Mouse (Mus musculus) CH12.LX (cell line): Measurements from ENCODE around the gene Farsa. TPM values are rescaled to one million over a fixed set of nuclear protein-coding genes. Genes with fewer than 3 reads are reported as not detected.

Experiments
- DNase-seq: peaks from one replicate; pipeline ENCODE4 v3.0.0-alpha.2; 2013; ENCODE audit errors: extremely low read depth
- H3K27ac ChIP-seq: 2 replicates; pipeline ENCODE4 v1.5.1; 2012; ENCODE audit warnings: low read depth, mild to moderate bottlenecking, control low read depth, moderate library complexity; ENCODE audit not compliant: insufficient read depth
- H3K27me3 ChIP-seq: replicated peaks from 2 replicates; pipeline ENCODE3; 2012; ENCODE audit warnings: inconsistent platforms
- H3K36me3 ChIP-seq, 2 experiments: replicated peaks in 1 of 2; 2 replicates each; pipeline versions ENCODE3 to v1.6.1; 2012; ENCODE audit warnings: inconsistent platforms in 1 of 2, low read length in 1 of 2, mild to moderate bottlenecking in 1 of 2, mixed read lengths in 1 of 2, moderate library complexity in 1 of 2; ENCODE audit not compliant: control insufficient read depth in 1 of 2, insufficient read depth in 1 of 2
- H3K4me1 ChIP-seq, 2 experiments: 2 replicates each; pipeline ENCODE4 v1.6.1; 2012; ENCODE audit warnings: inconsistent platforms in 1 of 2, moderate library complexity in 1 of 2; ENCODE audit not compliant: insufficient read depth in 2 of 2, control insufficient read depth in 1 of 2
- H3K4me2 ChIP-seq: 2 replicates; pipeline ENCODE4 v1.6.1; 2012; ENCODE audit warnings: low read depth, mild to moderate bottlenecking, control low read depth; ENCODE audit not compliant: poor library complexity, insufficient read depth, severe bottlenecking
- H3K4me3 ChIP-seq, 3 experiments: fragments of 150-350 bp in 1 of 3; sonication (generic) in 1 of 3; replicated peaks in 1 of 3; 2 replicates each; pipeline versions ENCODE3 to v1.5.1; 2011 to 2012; ENCODE audit warnings: low read depth in 2 of 3, low read length in 2 of 3, mild to moderate bottlenecking in 2 of 3, moderate library complexity in 2 of 3, control low read depth in 1 of 3, improper control_type of control experiment in 1 of 3, inconsistent platforms in 1 of 3, mixed read lengths in 1 of 3; ENCODE audit not compliant: poor library complexity in 1 of 3
- H3K79me2 ChIP-seq: replicated peaks from 2 replicates; pipeline ENCODE4 v1.6.1; 2012; ENCODE audit warnings: mild to moderate bottlenecking, moderate library complexity; ENCODE audit not compliant: control insufficient read depth, poor library complexity, insufficient read depth, severe bottlenecking; ENCODE audit errors: extremely low read depth
- H3K9ac ChIP-seq: 2 replicates; pipeline ENCODE4 v1.6.1; 2012; ENCODE audit warnings: low read depth, mild to moderate bottlenecking, control low read depth, moderate library complexity; ENCODE audit not compliant: insufficient read depth
- H3K9me3 ChIP-seq: replicated peaks from 2 replicates; pipeline ENCODE3; 2012; ENCODE audit warnings: low read length, inconsistent platforms, mixed read lengths
- CTCF ChIP-seq, 2 experiments: IDR thresholded peaks in 1 of 2; conservative IDR thresholded peaks in 1 of 2; 2 replicates each; pipeline ENCODE4 v1.5.1; 2011 to 2012; ENCODE audit warnings: low read depth in 2 of 2, low read length in 2 of 2, improper control_type of control experiment in 1 of 2, inconsistent platforms in 1 of 2, mild to moderate bottlenecking in 1 of 2, moderate library complexity in 1 of 2
- MAX ChIP-seq: IDR thresholded peaks from 2 replicates; pipeline ENCODE4 v1.6.1; 2011; ENCODE audit warnings: low read length, improper control_type of control experiment
- NELFE ChIP-seq: IDR thresholded peaks from 2 replicates; pipeline ENCODE4 v1.6.1; 2011; ENCODE audit warnings: low read depth, low read length, improper control_type of control experiment
- NRF1 ChIP-seq: IDR thresholded peaks from 2 replicates; pipeline ENCODE4 v1.6.1; 2014; ENCODE audit warnings: low read depth, mild to moderate bottlenecking, inconsistent platforms, low read length, improper control_type of control experiment, moderate library complexity
- POLR2AphosphoS2 ChIP-seq: IDR thresholded peaks from 2 replicates; pipeline ENCODE4 v1.6.1; 2011; ENCODE audit warnings: low read depth, low read length, improper control_type of control experiment
- RCOR1 ChIP-seq: conservative IDR thresholded peaks from 2 replicates; pipeline ENCODE4 v1.6.1; 2012; ENCODE audit warnings: low read depth, mild to moderate bottlenecking, inconsistent platforms, low read length, improper control_type of control experiment
- ZMIZ1 ChIP-seq: IDR thresholded peaks from 2 replicates; pipeline ENCODE4 v1.6.1; 2012; ENCODE audit warnings: low read depth, mild to moderate bottlenecking, inconsistent platforms, low read length, improper control_type of control experiment
- dilution Hi-C: fragments of 300-500 bp; cut with MboI; formaldehyde crosslinking; loops from 2 replicates; pipeline ENCODE4 v1.14.3; 2020; ENCODE audit warnings: low sequenced_read_pairs; ENCODE audit not compliant: extremely low pct_unique_long_range_greater_than_20kb, extremely low pct_ligation_motif_present
- in situ Hi-C: fragments of 300-500 bp; cut with MboI; formaldehyde crosslinking; loops from 3 replicates; pipeline ENCODE4 v1.14.3; 2019; ENCODE audit warnings: low sequenced_read_pairs, low pct_ligation_motif_present, low pct_unique_long_range_greater_than_20kb, mixed read lengths
- polyA plus RNA-seq: library from polyadenylated mRNA; unstranded; fragments of >175 nt; gene quantifications from 2 replicates; pipeline ENCODE4 v1.2.1, GENCODE M21; 2012; ENCODE audit warnings: low read depth; ENCODE audit not compliant: insufficient read length
- total RNA-seq, 2 experiments: library from RNA; depleted of rRNA; stranded (reverse); fragments of 300-350 nt in 1 of 2; fragments of >200 nt in 1 of 2; gene quantifications; 2 replicates each; pipeline ENCODE4 v1.2.3; 2012 to 2014

Gene Farsa
- total and polyA plus RNA-seq, 3 experiments = 142 to 175 (median 146) TPM

DNA sequence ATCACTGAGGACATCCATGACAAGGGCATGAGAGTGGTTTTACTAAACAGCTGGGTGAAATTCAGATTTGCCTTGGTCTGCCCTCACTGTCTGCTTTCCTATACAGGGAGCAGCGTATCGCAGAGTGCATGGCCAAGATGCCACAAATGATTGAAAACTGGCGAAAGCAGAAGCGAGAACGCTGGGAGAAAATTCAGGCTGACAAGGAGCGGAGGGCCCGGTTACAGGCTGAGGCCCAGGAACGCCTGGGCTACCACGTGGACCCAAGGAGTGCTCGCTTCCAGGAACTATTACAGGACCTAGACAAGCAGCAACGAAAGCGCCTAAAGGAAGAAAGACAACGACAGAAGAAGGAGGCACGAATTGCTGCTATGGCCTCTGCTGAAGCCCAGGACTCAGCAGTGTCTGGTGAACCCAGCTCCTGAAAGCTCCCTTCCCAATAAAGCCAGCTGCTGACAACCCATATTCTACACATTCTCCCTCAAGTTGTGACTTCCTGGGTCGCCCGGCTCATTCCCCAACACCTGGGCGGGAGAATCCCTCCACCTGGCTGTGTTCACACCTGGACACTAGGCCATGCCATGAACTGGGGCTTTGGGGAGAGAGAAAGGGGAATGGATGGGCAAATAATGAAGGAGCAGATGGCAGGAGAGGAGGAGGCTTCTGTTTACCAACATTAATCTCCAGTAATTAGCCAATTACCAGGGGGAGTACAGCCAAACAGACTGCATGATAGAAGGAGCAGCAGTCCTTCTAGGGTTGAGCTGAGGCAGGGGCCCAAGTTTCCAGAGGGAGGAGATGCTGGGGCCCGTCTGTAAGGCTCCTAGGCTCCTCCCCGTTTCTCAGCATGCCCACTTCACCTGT, 22.6 kb upstream of the Farsa start:
- no peak for DNase-seq
- in situ Hi-C loops = no loop called here
- dilution Hi-C loops = no loop called here
- Histone ChIP-seq H3K36me3 (peaks cover 47 to 60% of the 10 kb centered on the region in 2 experiments), H3K27ac (no peak overlapping the region), H3K4me2 (no peak overlapping the region), H3K27me3 (no peaks in the 10 kb centered on the region), H3K79me2 (peaks cover 26% of the 10 kb centered on the region), H3K9me3 (no peaks in the 10 kb centered on the region), H3K4me1 (peaks cover 8 to 66% of the 10 kb centered on the region in 2 experiments; a peak in 3 of 4 replicates), H3K9ac (no peak overlapping the region), H3K4me3 (no peak overlapping the region)
- TF ChIP-seq POLR2AphosphoS2 (0 out of 2 replicates have a peak, but pooled peaks have one; percentile 36), NRF1 (no peak), CTCF (conservative IDR thresholded peaks at IDR 0.05 in 1 of 2, IDR thresholded peaks at IDR 0.05 in 1 of 2; ENCODE audit: low read depth in 2 of 2, low read length in 2 of 2) (no peak)

DNA sequence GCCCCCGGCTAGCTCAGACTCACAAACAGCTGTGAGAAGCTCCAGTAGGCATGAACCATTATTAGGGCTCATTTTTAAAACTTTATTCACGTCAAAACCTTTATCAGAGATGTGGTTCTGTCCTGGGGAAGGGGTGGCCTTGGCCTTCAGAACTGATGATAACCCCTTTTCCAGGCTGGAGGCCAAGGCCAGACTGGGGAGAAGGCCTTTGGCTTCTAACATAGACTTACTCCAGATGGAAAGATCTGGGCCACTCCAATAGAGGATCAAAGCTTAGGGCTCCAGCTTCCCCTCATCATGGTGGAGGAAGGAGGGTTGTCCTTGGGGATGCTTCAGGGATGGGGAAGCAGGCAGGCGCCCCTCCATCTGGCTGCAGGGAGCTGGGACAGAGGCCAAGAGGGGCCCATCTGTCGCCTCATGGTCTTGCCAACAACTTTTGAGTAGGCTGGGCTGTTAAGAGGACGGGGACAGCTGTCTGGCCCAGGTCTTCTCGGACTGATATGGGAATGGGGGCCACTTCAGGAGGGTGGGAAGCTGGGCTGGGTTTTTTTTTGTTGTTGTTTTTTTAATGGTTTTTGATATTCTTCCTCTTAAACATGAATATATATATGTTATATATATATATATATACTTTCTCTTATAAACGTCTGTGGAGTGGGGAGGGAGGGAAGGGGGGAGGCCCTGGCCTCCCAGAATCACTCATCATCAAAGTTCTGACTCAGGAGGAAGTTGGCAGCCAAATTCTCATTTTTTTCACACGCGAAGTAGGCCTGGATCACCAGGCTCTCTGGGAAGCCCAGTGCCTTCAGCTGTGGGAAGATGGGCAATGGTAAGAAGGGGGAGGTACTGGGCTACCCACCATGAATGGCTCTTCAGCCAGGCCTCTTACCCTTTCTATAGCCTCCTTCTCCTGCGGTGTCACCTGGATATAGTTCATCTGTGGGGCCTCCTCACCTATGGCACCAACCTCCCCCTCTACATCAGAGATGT, 21.6 kb upstream of the Farsa start:
- Histone ChIP-seq H3K4me3 (no peak overlapping the region), H3K27me3 (no peaks in the 10 kb centered on the region), H3K9me3 (no peaks in the 10 kb centered on the region), H3K36me3 (peaks cover 47 to 59% of the 10 kb centered on the region in 2 experiments), H3K4me1 (peaks cover 8 to 71% of the 10 kb centered on the region in 2 experiments; a peak in 3 of 4 replicates), H3K9ac (no peak overlapping the region), H3K4me2 (no peak overlapping the region), H3K79me2 (peaks cover 35% of the 10 kb centered on the region), H3K27ac (no peak overlapping the region)
- TF ChIP-seq MAX = no peak
- TF ChIP-seq RCOR1 = no peak
- TF ChIP-seq ZMIZ1 = 0 out of 2 replicates have a peak, but pooled peaks have one; percentile 31
- TF ChIP-seq NELFE = no peak
- no peak for DNase-seq
- in situ Hi-C loops (no loop called here), dilution Hi-C loops (no loop called here)
